Mouse (Mus musculus) C2C12 (cell line): ENCODE measurements around the gene Vps25. TPM values are rescaled to one million over a fixed set of nuclear protein-coding genes. Genes with fewer than 3 reads are reported as not detected.
A peak's percentile ranks its signal among the peaks of the same experiment; 100 is the strongest.

Source experiments
- H3K27me3 ChIP-seq: one replicate; pipeline ENCODE4 v1.6.1; 2011; ENCODE audit not compliant: control insufficient read depth, insufficient read depth, insufficient read length
- H3K36me3 ChIP-seq: one replicate; pipeline ENCODE4 v1.6.1; 2011; ENCODE audit not compliant: control insufficient read depth, insufficient read depth
- H3K4me3 ChIP-seq: one replicate; pipeline ENCODE4 v1.5.1; 2011; ENCODE audit warnings: mild to moderate bottlenecking, control low read depth; ENCODE audit not compliant: poor library complexity, insufficient read depth, severe bottlenecking
- H3K79me2 ChIP-seq: one replicate; pipeline ENCODE4 v1.6.1; 2011; ENCODE audit not compliant: control insufficient read depth, insufficient read depth
- H3K79me3 ChIP-seq: one replicate; pipeline ENCODE4 v1.6.1; 2011; ENCODE audit warnings: low read depth, control low read depth
- H3ac ChIP-seq: one replicate; pipeline ENCODE3; 2011; ENCODE audit warnings: low read depth; ENCODE audit not compliant: control insufficient read depth, insufficient read length
- CEBPB ChIP-seq: IDR thresholded peaks from one replicate; pipeline ENCODE4 v1.6.1; 2011; ENCODE audit warnings: low read depth, mild to moderate bottlenecking, control low read depth, moderate library complexity
- CTCF ChIP-seq: IDR thresholded peaks from one replicate; pipeline ENCODE4 v1.5.1; 2011; ENCODE audit not compliant: control insufficient read depth, insufficient read depth, insufficient read length
- FOSL1 ChIP-seq: IDR thresholded peaks from one replicate; pipeline ENCODE4 v1.8.0; 2011; ENCODE audit warnings: mild to moderate bottlenecking, low read length; ENCODE audit not compliant: poor library complexity, insufficient read depth, severe bottlenecking
- MAX ChIP-seq: IDR thresholded peaks from one replicate; pipeline ENCODE4 v1.6.1; 2011; ENCODE audit warnings: mild to moderate bottlenecking, control low read depth
- MYOD1 ChIP-seq: IDR thresholded peaks from one replicate; pipeline ENCODE4 v1.6.1; 2011; ENCODE audit warnings: low read depth; ENCODE audit not compliant: control insufficient read depth, insufficient read length
- MYOG ChIP-seq: IDR thresholded peaks from one replicate; pipeline ENCODE4 v1.6.1; 2011; ENCODE audit not compliant: control insufficient read depth, insufficient read length; ENCODE audit errors: extremely low read depth
- USF1 ChIP-seq: IDR thresholded peaks from one replicate; pipeline ENCODE4 v1.6.1; 2011; ENCODE audit warnings: low read depth, mild to moderate bottlenecking, control low read depth, moderate library complexity
- polyA plus RNA-seq: library from polyadenylated mRNA; unstranded; fragments of >200 nt; fragmentation: generic; extraction: Trizol; gene quantifications from one replicate; pipeline ENCODE4 v1.2.1, GENCODE M21; 2012; ENCODE audit warnings: missing spikeins

The Vps25 gene
- polyA plus RNA-seq, 1 experiment = 116 TPM

DNA sequence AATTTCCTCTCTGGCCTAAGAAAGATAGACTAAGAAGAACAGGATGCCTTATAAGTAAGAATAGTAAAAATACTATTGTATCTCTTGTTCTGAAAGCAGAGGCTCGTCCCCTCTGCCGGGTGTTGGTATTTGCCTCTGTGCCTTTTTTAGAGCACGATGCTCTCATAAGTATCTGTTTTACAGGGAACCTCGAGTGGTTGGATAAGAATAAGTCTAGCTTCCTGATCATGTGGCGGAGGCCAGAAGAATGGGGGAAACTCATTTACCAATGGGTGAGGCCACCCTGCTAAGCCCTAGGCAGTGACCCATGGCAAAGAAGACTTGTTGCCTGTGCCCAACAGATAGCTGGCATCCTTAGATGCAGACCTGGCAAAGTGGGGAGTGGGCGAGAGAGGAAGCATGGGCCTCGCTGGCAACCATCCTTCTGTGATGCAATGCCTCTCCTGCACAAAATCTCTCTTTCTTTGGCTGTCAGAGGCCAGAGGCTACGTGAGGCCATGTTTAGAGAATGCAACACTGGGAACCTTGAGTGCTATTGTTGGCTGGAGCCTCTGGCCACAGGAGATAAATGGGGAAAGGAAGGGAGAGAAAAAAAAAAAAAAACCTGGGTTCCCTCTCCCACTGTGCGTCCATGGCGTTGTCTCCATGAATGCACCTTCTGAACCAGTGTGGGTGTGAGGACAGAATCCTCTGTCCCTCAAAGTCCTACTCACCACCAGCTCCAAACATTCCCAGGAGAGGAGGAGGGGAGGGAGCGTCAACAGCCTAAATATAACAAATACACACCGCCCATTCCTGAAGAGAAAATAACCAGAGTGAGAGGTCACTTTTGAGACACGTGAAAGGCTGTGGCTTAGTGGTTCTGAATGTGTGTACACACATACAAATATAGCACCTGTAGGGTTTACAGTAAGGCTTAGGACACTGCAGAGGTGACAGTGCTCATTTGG lies 2.6 kb downstream of the Vps25 start:
- peaks cover 13% of the 10 kb centered on the region for H3K79me2 ChIP-seq
- H3K79me3 ChIP-seq = no peaks in the 10 kb centered on the region
- H3K4me3 ChIP-seq = no peak overlapping the region
- TF ChIP-seq CTCF = no peak
- no peak for TF ChIP-seq FOSL1
- TF ChIP-seq MYOG = no peak
- TF ChIP-seq USF1 = no peak
- no peak for TF ChIP-seq MYOD1
- no peak for TF ChIP-seq MAX
- TF ChIP-seq CEBPB = no peak
- H3K27me3 ChIP-seq = peaks cover 6% of the 10 kb centered on the region
- H3ac ChIP-seq = no peak overlapping the region
- peaks cover 4% of the 10 kb centered on the region for H3K36me3 ChIP-seq

DNA sequence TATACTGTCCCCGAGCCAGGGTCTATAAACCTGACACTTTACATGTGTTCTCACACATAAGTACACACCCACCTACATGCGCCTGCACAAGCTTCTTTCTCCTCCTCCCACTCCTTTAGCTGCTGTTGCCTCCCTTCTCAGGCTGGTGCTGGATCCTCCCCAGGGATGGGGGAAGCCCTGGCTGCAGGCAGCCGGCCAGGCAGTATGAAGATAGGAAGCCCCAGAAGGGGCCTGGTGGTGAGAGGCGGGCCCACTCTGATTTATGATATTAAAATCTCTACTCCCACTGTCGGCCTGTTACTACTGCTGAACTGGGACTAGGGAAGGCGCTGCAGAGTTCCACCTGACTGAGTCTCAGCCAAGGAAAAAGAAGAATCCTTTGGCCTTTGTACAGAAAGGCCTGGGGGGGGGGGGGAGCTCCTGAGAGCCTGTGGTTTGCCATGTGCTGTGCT lies 5.8 kb downstream of the Vps25 start:
- Histone ChIP-seq H3K27me3 (peaks cover 35% of the 10 kb centered on the region), H3K36me3 (peaks cover 4% of the 10 kb centered on the region), H3K79me3 (no peaks in the 10 kb centered on the region), H3K79me2 (peaks cover 5% of the 10 kb centered on the region), H3ac (no peak overlapping the region), H3K4me3 (no peak overlapping the region)
- TF ChIP-seq CTCF (no peak), FOSL1 (no peak), MYOD1 (no peak), USF1 (no peak), MAX (no peak), MYOG (no peak), CEBPB (no peak)

DNA sequence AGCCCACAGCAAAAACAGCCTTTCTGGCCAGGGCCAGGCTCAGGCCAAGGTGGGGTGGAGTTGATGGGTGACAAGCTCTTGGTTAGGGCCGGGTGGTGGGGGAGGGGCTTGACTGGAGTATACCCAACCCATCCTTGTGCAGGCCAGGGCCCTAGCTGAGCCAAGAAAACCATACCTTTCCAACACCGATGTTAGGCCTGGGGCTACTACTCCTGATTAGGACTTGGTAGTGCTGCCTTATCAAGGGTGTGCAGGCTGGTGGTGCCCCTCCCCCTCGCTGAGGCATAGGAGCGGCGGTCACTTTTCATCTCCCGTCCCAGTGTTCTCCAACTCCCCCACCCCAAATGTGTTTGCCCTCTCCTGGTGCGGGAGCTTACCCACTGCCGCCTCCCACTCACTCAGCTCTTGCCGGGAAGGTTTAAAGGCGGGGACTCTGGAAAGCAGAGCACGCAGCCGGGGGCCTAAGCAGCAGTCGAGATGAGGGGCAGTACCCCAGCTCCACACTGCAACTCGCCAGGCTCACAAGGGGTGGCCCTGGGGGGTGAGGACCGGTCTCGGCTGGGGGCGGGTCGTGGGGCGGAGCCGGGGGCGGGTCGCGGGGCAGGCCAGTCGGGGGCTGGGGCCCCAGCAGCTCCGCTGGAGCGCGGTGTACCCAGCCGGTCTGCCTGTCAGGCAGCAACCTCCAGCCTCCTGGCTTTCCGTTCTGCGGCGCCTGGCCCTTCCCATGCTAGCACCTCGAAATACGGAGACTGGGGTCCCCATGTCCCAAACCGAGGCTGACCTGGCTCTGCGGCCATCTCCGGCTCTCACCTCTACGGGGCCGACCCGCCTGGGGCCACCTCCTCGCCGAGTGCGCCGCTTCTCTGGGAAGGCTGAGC lies 6.7 kb downstream of the Vps25 start, which contains the start of gene Wnk4:
Gene Wnk4 (plus strand): TSS at position 620 of the 878 bp plus-strand sequence.
- no peak within 1 kb of the TSS for H3K4me3 ChIP-seq
- H3K36me3 ChIP-seq = peaks cover 4% of the 10 kb centered on the region
- no peaks in the 10 kb centered on the region for H3K79me3 ChIP-seq
- peaks cover 42% of the 10 kb centered on the region for H3K27me3 ChIP-seq
- TF ChIP-seq FOSL1 (no peak), CEBPB (no peak), USF1 (no peak), MAX (no peak), CTCF (no peak), MYOD1 (no peak), MYOG (no peak)
- no peaks in the 10 kb centered on the region for H3K79me2 ChIP-seq
- H3ac ChIP-seq = peak within 1 kb of the TSS; percentile 18

DNA sequence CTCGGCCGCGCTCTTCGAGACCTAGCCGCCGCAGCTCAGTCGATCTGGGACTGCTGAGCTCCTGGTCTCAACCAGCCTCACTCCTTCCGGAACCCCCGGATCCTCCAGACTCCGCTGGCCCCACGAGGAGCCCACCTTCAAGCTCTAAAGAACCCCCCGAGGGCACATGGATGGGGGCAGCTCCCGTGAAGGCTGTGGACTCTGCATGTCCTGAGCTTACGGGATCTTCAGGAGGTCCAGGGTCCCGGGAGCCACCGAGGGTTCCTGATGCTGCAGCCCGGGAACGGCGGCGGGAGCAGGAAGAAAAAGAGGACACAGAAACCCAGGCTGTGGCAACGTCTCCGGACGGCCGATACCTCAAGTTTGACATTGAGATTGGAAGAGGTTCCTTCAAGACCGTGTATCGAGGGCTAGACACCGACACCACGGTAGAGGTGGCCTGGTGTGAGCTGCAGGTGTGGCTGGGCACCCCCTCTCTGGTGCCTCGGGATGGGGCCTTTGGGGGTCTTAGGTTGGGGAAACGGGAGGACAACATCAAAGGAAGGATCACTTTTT lies 7.4 kb downstream of the Vps25 start:
- no peaks in the 10 kb centered on the region for H3K79me3 ChIP-seq
- TF ChIP-seq MYOD1 (no peak), FOSL1 (no peak), MAX (no peak), CEBPB (no peak), USF1 (no peak), CTCF (no peak), MYOG (no peak)
- peak overlapping the region; percentile 4 for H3ac ChIP-seq
- H3K27me3 ChIP-seq = peaks cover 45% of the 10 kb centered on the region
- H3K79me2 ChIP-seq = no peaks in the 10 kb centered on the region
- H3K36me3 ChIP-seq = peaks cover 4% of the 10 kb centered on the region
- H3K4me3 ChIP-seq = no peak overlapping the region
